Mouse (Mus musculus): ENCODE results near the gene Hspa4l. TPM values are rescaled to one million over a fixed set of nuclear protein-coding genes. Genes with fewer than 3 reads are reported as not detected.
"Not testable (repeated sequence)": the region's sequence is repeated elsewhere in the genome, so short reads cannot be mapped to it uniquely, and the experiment has no call there.

Gene Hspa4l
- polyA plus RNA-seq, 1 experiment from 2014 or later: 42.2 TPM

DNA sequence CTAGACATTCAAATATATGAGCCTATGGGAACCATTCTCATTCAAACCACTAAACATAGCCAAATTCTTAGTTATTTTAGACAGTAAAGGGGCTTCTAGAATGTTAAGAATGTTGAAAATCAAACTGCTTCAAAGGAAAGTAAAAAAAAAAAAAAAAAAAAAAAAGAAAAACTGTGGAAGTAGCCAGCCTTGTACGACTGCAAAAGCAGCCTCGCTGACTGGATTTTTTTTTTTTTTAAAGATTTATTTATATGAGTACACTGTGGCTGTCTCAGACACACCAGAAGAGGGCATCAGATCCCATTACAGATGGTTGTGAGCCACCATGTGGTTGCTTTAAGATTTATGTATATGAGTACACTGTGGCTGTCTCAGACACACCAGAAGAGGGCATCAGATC lies 49.5 kb downstream of the Hspa4l start:
- Histone ChIP-seq H3K27ac (no peak overlapping the region), H3K9me3 (no peaks in the 10 kb centered on the region), H3K27me3 (ENCODE audit: insufficient read depth, poor library complexity, severe bottlenecking) (no peaks in the 10 kb centered on the region), H3K4me3 (no peak overlapping the region), H3K4me1 (replicated peaks) (no peaks in the 10 kb centered on the region), H3K36me3 (peaks cover 35% of the 10 kb centered on the region)
- WGBS: 93% methylated on average over 2 of the region's 2 CpGs
- no peak for DNase-seq (ENCODE audit: low spot score)

DNA sequence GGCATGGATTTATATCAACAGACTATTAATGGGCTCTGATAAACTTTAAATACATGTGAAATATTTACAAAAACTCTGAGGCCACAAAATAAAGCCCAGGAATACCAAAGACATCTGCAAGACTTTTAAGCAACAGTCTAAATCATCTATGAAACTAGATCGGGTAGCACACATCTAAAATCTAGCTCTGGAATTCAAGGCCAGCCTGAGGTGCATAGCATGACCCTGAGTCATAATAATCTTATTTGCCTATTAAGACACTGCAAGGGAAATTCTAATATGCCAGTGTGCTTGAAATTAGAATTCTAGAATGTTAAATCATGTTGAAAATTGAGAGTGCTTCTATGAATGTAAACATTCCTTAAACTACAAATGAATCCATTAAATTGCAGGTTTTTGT lies 53.8 kb downstream of the Hspa4l start:
- Histone ChIP-seq H3K9me3 (no peaks in the 10 kb centered on the region), H3K4me3 (no peak overlapping the region), H3K27me3 (ENCODE audit: insufficient read depth, poor library complexity, severe bottlenecking) (no peaks in the 10 kb centered on the region), H3K4me1 (replicated peaks) (peaks cover 24% of the 10 kb centered on the region), H3K36me3 (peaks cover 25% of the 10 kb centered on the region), H3K27ac (no peak overlapping the region)
- no peak for DNase-seq (ENCODE audit: low spot score)
- WGBS: 79% methylated on average over 1 of the region's 1 CpGs

DNA sequence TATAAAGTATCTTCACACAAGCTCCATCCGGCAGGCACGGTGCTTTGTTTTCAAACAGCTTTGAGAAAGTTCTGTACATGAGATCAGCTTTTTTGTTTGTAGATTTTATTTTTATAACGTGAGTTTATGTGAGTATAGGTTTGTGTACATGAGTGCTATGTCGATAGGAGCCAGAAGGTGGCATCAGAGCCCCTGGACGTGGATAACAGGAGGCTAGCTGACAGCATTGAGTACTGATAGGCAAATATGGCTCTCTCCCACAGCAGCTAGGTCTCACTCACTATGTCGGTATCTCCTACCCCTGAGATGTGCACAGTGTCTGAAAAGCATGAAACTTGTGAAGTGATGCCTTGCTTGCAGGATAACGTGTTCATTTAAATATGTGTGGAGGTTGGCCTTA lies 54.2 kb downstream of the Hspa4l start:
- no peak overlapping the region for H3K27ac ChIP-seq
- H3K4me1 ChIP-seq (replicated peaks): peaks cover 24% of the 10 kb centered on the region
- no peaks in the 10 kb centered on the region for H3K9me3 ChIP-seq
- peak; percentile 33 for DNase-seq (ENCODE audit: low spot score)
- peaks cover 25% of the 10 kb centered on the region for H3K36me3 ChIP-seq
- H3K4me3 ChIP-seq: no peak overlapping the region
- WGBS: 37% methylated on average over 7 of the region's 7 CpGs
- no peaks in the 10 kb centered on the region for H3K27me3 ChIP-seq (ENCODE audit: insufficient read depth, poor library complexity, severe bottlenecking)

- 2% methylated on average over 66 of the region's 66 CpGs for WGBS
- Histone ChIP-seq H3K36me3 (peaks cover 38% of the 10 kb centered on the region), H3K9me3 (no peaks in the 10 kb centered on the region), H3K4me3 (peak within 1 kb of the TSS; percentile 98), H3K4me1 (replicated peaks) (peaks cover 24% of the 10 kb centered on the region), H3K27ac (peak within 1 kb of the TSS; percentile 97), H3K27me3 (ENCODE audit: insufficient read depth, poor library complexity, severe bottlenecking) (no peaks in the 10 kb centered on the region)
- DNase-seq (ENCODE audit: low spot score): peak; percentile 95
Observed at GRCm38 (mm10) chr3:40799530-40800372, 55.5 kb downstream of the Hspa4l start, which contains the start of gene Plk4. TSS of gene Plk4 (plus strand) at chr3:40800019.

GRCm38 (mm10) chr3:40800373-40800823 lies 56.1 kb downstream of the Hspa4l start:
- Histone ChIP-seq H3K4me3 (peak overlapping the region; percentile 98), H3K27ac (peak overlapping the region; percentile 97), H3K4me1 (replicated peaks) (peaks cover 24% of the 10 kb centered on the region), H3K36me3 (peaks cover 44% of the 10 kb centered on the region), H3K9me3 (no peaks in the 10 kb centered on the region), H3K27me3 (ENCODE audit: insufficient read depth, poor library complexity, severe bottlenecking) (no peaks in the 10 kb centered on the region)
- under 1% methylated on average over 37 of the region's 37 CpGs for WGBS
- no peak for DNase-seq (ENCODE audit: low spot score)

- no peaks in the 10 kb centered on the region for H3K27me3 ChIP-seq (ENCODE audit: insufficient read depth, poor library complexity, severe bottlenecking)
- DNase-seq (ENCODE audit: low spot score): no peak
- peaks cover 7% of the 10 kb centered on the region; the same call in 1 of the 2 replicates for H3K4me1 ChIP-seq (replicated peaks)
- no peaks in the 10 kb centered on the region for H3K9me3 ChIP-seq
- no peak overlapping the region for H3K27ac ChIP-seq
- H3K4me3 ChIP-seq: no peak overlapping the region
- WGBS: 76% methylated on average over 2 of the region's 2 CpGs
- peaks cover 99% of the 10 kb centered on the region for H3K36me3 ChIP-seq
Observed at GRCm38 (mm10) chr3:40806871-40807270, 62.6 kb downstream of the Hspa4l start.

GRCm38 (mm10) chr3:40808686-40809085 lies 64.4 kb downstream of the Hspa4l start:
- H3K4me1 ChIP-seq (replicated peaks): no peaks in the 10 kb centered on the region
- H3K27ac ChIP-seq: no peak overlapping the region
- no peaks in the 10 kb centered on the region for H3K9me3 ChIP-seq
- no peak for DNase-seq (ENCODE audit: low spot score)
- peaks cover 99% of the 10 kb centered on the region for H3K36me3 ChIP-seq
- H3K27me3 ChIP-seq (ENCODE audit: insufficient read depth, poor library complexity, severe bottlenecking): no peaks in the 10 kb centered on the region
- WGBS: 95% methylated on average over 10 of the region's 10 CpGs
- H3K4me3 ChIP-seq: no peak overlapping the region

- Histone ChIP-seq H3K27me3 (ENCODE audit: insufficient read depth, poor library complexity, severe bottlenecking) (no peaks in the 10 kb centered on the region), H3K36me3 (peaks cover 99% of the 10 kb centered on the region), H3K9me3 (no peaks in the 10 kb centered on the region), H3K4me1 (replicated peaks) (no peaks in the 10 kb centered on the region), H3K4me3 (no peak overlapping the region), H3K27ac (no peak overlapping the region)
- 54% methylated on average over 2 of the region's 2 CpGs for WGBS
- DNase-seq (ENCODE audit: low spot score): no peak
Observed at GRCm38 (mm10) chr3:40809894-40810293, 65.6 kb downstream of the Hspa4l start.

DNA sequence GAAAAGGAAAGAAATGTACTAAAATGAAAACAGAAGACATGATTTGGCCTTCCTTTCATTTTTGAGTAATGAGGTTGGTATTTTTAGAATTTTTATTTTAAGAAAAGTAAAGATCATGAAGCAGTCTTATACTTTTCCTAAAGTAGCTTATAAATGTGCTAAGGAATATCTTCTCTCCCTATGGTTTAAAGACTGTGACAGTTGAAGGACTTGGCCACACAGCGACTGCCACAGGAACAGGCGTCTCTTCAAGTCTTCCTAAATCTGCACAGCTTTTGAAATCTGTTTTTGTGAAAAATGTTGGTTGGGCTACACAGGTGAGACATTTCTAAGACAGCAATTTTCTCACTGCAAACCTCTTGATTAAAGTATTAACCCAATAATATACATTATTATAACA lies 69.0 kb downstream of the Hspa4l start:
- Histone ChIP-seq H3K4me3 (no peak overlapping the region), H3K36me3 (peaks cover 99% of the 10 kb centered on the region), H3K4me1 (replicated peaks) (no peaks in the 10 kb centered on the region), H3K27me3 (ENCODE audit: insufficient read depth, poor library complexity, severe bottlenecking) (no peaks in the 10 kb centered on the region), H3K27ac (no peak overlapping the region), H3K9me3 (no peaks in the 10 kb centered on the region)
- DNase-seq (ENCODE audit: low spot score): no peak
- WGBS: 93% methylated on average over 2 of the region's 2 CpGs

DNA sequence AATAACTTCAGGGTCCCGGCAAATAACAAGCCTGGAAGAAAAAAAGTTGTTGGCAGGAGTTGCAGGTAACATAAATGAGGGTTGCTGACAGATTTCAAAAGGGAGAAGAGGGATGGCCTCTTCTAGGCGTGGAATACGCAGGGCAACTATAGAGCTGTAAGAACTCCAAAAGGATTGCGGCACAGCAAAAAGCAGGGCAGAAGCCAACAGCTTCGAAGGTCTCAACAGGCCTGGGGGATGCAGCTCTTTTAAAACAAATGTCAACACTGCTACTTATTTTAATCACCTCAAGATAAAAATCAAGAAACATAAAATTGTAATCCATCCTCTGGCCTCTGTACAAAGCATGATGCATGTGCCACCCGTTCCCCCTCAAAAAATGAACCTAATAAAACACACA lies 101.2 kb downstream of the Hspa4l start:
- H3K9me3 ChIP-seq; H3K27me3 ChIP-seq (ENCODE audit: insufficient read depth, poor library complexity, severe bottlenecking); H3K36me3 ChIP-seq: not testable (repeated sequence)
- peak overlapping the region; percentile 88; the same call in 1 of the 2 replicates for H3K27ac ChIP-seq
- 91% methylated on average over 6 of the region's 6 CpGs for WGBS
- peaks cover 10% of the 10 kb centered on the region; the same call in 1 of the 2 replicates for H3K4me1 ChIP-seq (replicated peaks)
- DNase-seq (ENCODE audit: low spot score): peak; percentile 3
- peak overlapping the region; percentile 57; the same call in 1 of the 2 replicates for H3K4me3 ChIP-seq

Other genes starting within 250 kb of the Hspa4l start
- gene Intu, start 213.2 kb upstream of the Hspa4l start, polyA plus RNA-seq (2016; fragmentation: Nextera tagmentation; extraction: Ambion mirVana): 5.3 and 6.7 TPM in 2 replicates
- gene Slc25a31, start 35.6 kb upstream of the Hspa4l start, polyA plus RNA-seq (2016; fragmentation: Nextera tagmentation; extraction: Ambion mirVana): 0.09 and 0.12 TPM in 2 replicates
- gene Plk4, start 55.5 kb downstream of the Hspa4l start, polyA plus RNA-seq (2016; fragmentation: Nextera tagmentation; extraction: Ambion mirVana): 52.6 and 72.9 TPM in 2 replicates
- 7.2 TPM in 2 replicates for gene Mfsd8, start 102.4 kb downstream of the Hspa4l start, polyA plus RNA-seq (2016; fragmentation: Nextera tagmentation; extraction: Ambion mirVana)
- gene Abhd18, start 102.5 kb downstream of the Hspa4l start, polyA plus RNA-seq (2016; fragmentation: Nextera tagmentation; extraction: Ambion mirVana): 6.2 and 6.9 TPM in 2 replicates
- gene 1700034I23Rik, start 158.0 kb downstream of the Hspa4l start, polyA plus RNA-seq (2016; fragmentation: Nextera tagmentation; extraction: Ambion mirVana): 0.10 and 0.17 TPM in 2 replicates
- gene Larp1b, start 205.3 kb downstream of the Hspa4l start, polyA plus RNA-seq (2016; fragmentation: Nextera tagmentation; extraction: Ambion mirVana): 1.7 and 2.3 TPM in 2 replicates